Comparison of ENCODE assay signal across 22 mouse cellular contexts in the genomic region with DNA sequence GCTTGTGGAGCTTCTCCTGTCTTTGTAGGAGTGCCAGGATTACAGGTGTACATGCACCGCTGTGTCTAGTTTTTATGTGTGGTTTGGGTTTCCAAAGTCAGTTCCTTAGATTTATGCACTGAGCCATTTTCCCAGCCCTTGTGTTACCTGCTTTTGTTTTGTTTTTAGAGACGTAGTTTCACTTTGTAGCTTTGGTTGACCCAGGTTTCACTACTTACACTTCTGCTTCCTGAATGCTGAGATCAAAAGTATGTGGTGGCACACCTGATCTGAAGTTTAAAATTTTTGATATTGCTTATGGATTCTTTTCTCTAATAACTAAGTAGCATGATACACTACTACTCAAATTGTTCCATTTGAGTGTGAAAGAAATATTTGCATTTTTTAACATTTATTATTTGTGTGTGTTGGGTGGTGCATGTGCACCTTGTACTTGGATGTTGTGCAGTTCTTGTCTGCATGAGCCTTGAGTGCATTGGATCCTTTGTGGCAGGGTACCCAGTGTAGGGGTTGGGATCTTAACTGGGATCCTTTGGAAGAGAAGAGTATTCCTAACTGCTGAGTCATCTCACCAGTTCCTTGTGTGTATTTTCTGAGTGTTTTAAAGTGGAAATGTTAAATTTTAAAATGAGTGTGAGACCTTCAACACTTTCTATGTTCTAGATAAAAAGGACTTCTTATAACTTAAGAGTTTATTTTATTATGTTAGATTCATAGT. TPM values are rescaled to one million over a fixed set of nuclear protein-coding genes. Genes with fewer than 3 reads are reported as not detected.
A peak's percentile ranks its signal among the peaks of the same experiment; 100 is the strongest.
DNase-seq lines count a peak whose midpoint lies in the region; ATAC-seq and TF ChIP-seq lines count a peak whose summit lies in the region.
"Had no signal": no experiment of that assay in that cellular context is flagged by ENCODE, and none has a peak within 500 bp of the region (broad histone marks: within the 10 kb centered on the region; RNA-seq: fewer than 3 reads in every experiment).

No protein-coding gene starts in this region.

- POLR2A ChIA-PET in Patski (lab: Charles Lee): interaction anchor here (0.5 kb wide), 1 partner anchor 82 kb away, joined by 3 read pairs; no protein-coding TSS in a partner anchor

- TF ChIP-seq CTCF in Patski (IDR thresholded peaks at IDR 0.05): no peak

- H3K27ac ChIP-seq in limb, embryonic 10.5 days: no peak overlapping the region
- H3K27ac ChIP-seq: embryonic facial prominence, embryonic 15.5 days; forebrain, embryonic 10.5 days; heart, embryonic 13.5 days; hindbrain, embryonic 15.5 days had no signal

- intact Hi-C loops in gastrocnemius, postnatal 14 days (cut with DNase I; ENCODE audit: low total_unique reads): no loop called here

- CTCF ChIA-PET in Patski (lab: Charles Lee): no interaction called here

- WGBS in limb, embryonic 10.5 days: 87% methylated on average over 2 of the region's 2 CpGs

- no peaks in the 10 kb centered on the region for H3K9me3 ChIP-seq in limb, embryonic 10.5 days (replicated peaks)
- H3K9me3 ChIP-seq: embryonic facial prominence, embryonic 15.5 days; forebrain, embryonic 10.5 days; heart, embryonic 13.5 days; hindbrain, embryonic 15.5 days had no signal

- in situ Hi-C loops in Patski (cut with MboI; ENCODE audit: low pct_unique_long_range_greater_than_20kb): loop anchor here (25.0 kb wide), 1 partner anchor 1643 kb away; a partner anchor contains a TSS

- H3K27me3 ChIP-seq in Patski: no peaks in the 10 kb centered on the region
- H3K27me3 ChIP-seq in limb, embryonic 10.5 days (ENCODE audit: low read depth, poor library complexity, severe bottlenecking): no peaks in the 10 kb centered on the region
- H3K27me3 ChIP-seq: CH12.LX; embryonic facial prominence, embryonic 15.5 days; heart, embryonic 13.5 days; hindbrain, embryonic 15.5 days had no signal

- peak; percentile 61 for DNase-seq in 3T3-L1 (ENCODE audit: low read depth, low spot score)
- peak; percentile 22 for DNase-seq in CD4-positive, CD25-positive, alpha-beta regulatory T cell, adult 2 months (ENCODE audit: low read depth, low spot score)
- DNase-seq in Patski (ENCODE audit: low read depth, low spot score): no peak
- DNase-seq in naive thymus-derived CD4-positive, alpha-beta T cell, adult 2 months (ENCODE audit: low read depth): peak; percentile 39
- no peak for DNase-seq in gastrocnemius, postnatal 14 days
- no peak for DNase-seq in gastrocnemius, postnatal 4 days (ENCODE audit: low spot score in 2 of 2)
- DNase-seq in limb, embryonic 10.5 days (ENCODE audit: low spot score): no peak
- DNase-seq: adrenal gland, adult 2 months; adrenal gland, postnatal 36 days; cerebellum, adult 2 months; cerebellum, postnatal 14 days; embryo, embryonic 11 days; gastrocnemius, postnatal 10 days; heart, postnatal 36 days; kidney, adult 11 months had no signal

- H3K4me1 ChIP-seq in limb, embryonic 10.5 days: no peaks in the 10 kb centered on the region
- H3K4me1 ChIP-seq: embryonic facial prominence, embryonic 15.5 days; forebrain, embryonic 10.5 days; heart, embryonic 13.5 days; hindbrain, embryonic 15.5 days had no signal

- H3K4me3 ChIP-seq in limb, embryonic 10.5 days: no peak overlapping the region
- H3K4me3 ChIP-seq: embryonic facial prominence, embryonic 15.5 days; erythroblast, embryonic 14.5 days; forebrain, embryonic 10.5 days; heart, embryonic 13.5 days; hindbrain, embryonic 15.5 days had no signal

- peaks cover 97% of the 10 kb centered on the region for H3K36me3 ChIP-seq in limb, embryonic 10.5 days

- peak; percentile 62 for ATAC-seq in Patski
- ATAC-seq: forebrain, embryonic 14.5 days had no signal

RNA-seq across cellular contexts. Expression of a gene that starts 14.0 kb away (rescaled TPM):
- 31.0 TPM for polyA plus RNA-seq in Patski (2021)
- total RNA-seq in gastrocnemius, postnatal 14 days (2021): 1 to 10 TPM; 1.2 to 2.9 TPM
- total RNA-seq in gastrocnemius, postnatal 4 days (2021): 10 to 100 TPM; 12.4 to 13.6 TPM
- 88.9 and 91.6 TPM in 2 replicates for polyA plus RNA-seq in limb, embryonic 10.5 days (2016; fragmentation: Nextera tagmentation; extraction: Ambion mirVana)

Comparison
In these comparisons a context has a peak if more than half of its experiments do, and no peak if none do; other contexts are left out.
1. DNase-seq: peak in 3T3-L1 (single experiment), CD4-positive, CD25-positive, alpha-beta regulatory T cell, adult 2 months (single experiment) and naive thymus-derived CD4-positive, alpha-beta T cell, adult 2 months (single experiment); none in Patski (single experiment), gastrocnemius, postnatal 14 days (single experiment), gastrocnemius, postnatal 4 days (0 of 2) and limb, embryonic 10.5 days (single experiment).